Mouse (Mus musculus): ENCODE data around the gene Dab2ip. TPM values are rescaled to one million over a fixed set of nuclear protein-coding genes. Genes with fewer than 3 reads are reported as not detected.

Dab2ip gene
- polyA plus RNA-seq, 1 experiment from 2014 or later: 42.4 TPM

- H3K4me3 ChIP-seq (ENCODE audit: low read length): no peak overlapping the region
- no peaks in the 10 kb centered on the region for H3K27me3 ChIP-seq (ENCODE audit: control insufficient read depth, insufficient read depth, low read length)
- ATAC-seq (ENCODE audit: low FRiP score, low TSS enrichment): no peak
- H3K9me3 ChIP-seq (ENCODE audit: control insufficient read depth, low read length): no peaks in the 10 kb centered on the region
- H3K4me1 ChIP-seq (ENCODE audit: control insufficient read depth, insufficient read depth, low read length): peaks cover 46% of the 10 kb centered on the region
- H3K36me3 ChIP-seq (ENCODE audit: control insufficient read depth, insufficient read depth, low read length): no peaks in the 10 kb centered on the region
- no peak overlapping the region for H3K4me2 ChIP-seq (replicated peaks; ENCODE audit: low read depth, low read length)
- H3K27ac ChIP-seq (ENCODE audit: low read depth, low read length): peak overlapping the region; percentile 44; the same call in 1 of the 2 replicates
- WGBS: 40% methylated on average over 11 of the region's 11 CpGs
- no peak overlapping the region for H3K9ac ChIP-seq (ENCODE audit: low read depth, low read length)
Measured at GRCm38 (mm10) chr2:35627298-35627898, 69.3 kb downstream of the Dab2ip start.

DNA sequence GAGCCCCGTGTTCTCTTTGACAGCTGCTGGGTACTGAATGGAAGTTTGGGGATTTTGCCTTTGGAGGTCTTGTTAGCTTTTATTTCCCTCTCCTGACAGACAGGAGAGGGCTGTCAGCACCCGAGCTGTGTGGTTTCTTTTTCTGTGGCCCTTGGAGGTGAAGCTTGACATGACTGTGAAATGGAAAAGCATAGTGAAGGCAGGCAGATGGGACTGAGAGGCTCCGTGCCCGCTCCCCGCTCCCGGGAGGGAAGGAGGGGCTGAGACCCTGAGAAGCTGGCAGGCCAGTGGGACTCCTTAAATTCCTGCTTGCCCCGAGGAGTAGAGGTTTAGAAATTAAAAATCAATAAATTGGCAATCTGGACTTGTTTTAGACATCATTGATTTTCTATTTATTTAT is 70.0 kb downstream of the Dab2ip start:
- no peaks in the 10 kb centered on the region for H3K36me3 ChIP-seq (ENCODE audit: control insufficient read depth, insufficient read depth, low read length)

DNA sequence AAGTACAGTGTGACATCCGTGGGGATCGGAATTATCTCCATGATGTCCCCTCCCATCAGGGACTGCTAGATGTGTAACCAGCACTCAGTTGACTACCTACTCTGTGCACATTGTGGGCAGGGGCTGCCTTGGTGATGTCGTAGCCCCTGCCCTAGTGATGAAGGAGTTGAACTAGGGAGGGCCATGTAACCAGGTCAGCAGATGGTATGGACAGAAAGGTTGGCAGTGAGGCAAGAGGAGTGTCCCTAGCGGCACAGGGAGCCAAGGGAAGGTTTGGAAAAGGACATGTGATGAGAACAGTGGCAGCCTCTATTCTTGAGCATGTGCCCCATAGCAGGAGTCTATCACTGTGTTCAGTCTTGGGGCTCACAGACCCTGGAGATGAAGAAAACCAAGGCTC is 70.6 kb downstream of the Dab2ip start:
- Histone ChIP-seq H3K4me2 (replicated peaks; ENCODE audit: low read depth, low read length) (no peak overlapping the region), H3K9ac (ENCODE audit: low read depth, low read length) (no peak overlapping the region), H3K4me3 (ENCODE audit: low read length) (no peak overlapping the region), H3K4me1 (ENCODE audit: control insufficient read depth, insufficient read depth, low read length) (peaks cover 36% of the 10 kb centered on the region), H3K27ac (ENCODE audit: low read depth, low read length) (no peak overlapping the region), H3K9me3 (ENCODE audit: control insufficient read depth, low read length) (no peaks in the 10 kb centered on the region), H3K27me3 (ENCODE audit: control insufficient read depth, insufficient read depth, low read length) (no peaks in the 10 kb centered on the region), H3K36me3 (ENCODE audit: control insufficient read depth, insufficient read depth, low read length) (no peaks in the 10 kb centered on the region)
- 88% methylated on average over 4 of the region's 4 CpGs for WGBS
- ATAC-seq (ENCODE audit: low FRiP score, low TSS enrichment): no peak

More for the DNA sequence above, 70.0 kb downstream of the Dab2ip start:
- H3K4me3 ChIP-seq (ENCODE audit: low read length): no peak overlapping the region
- WGBS: 69% methylated on average over 7 of the region's 7 CpGs
- peaks cover 42% of the 10 kb centered on the region for H3K4me1 ChIP-seq (ENCODE audit: control insufficient read depth, insufficient read depth, low read length)
- no peak overlapping the region for H3K4me2 ChIP-seq (replicated peaks; ENCODE audit: low read depth, low read length)
- no peak for ATAC-seq (ENCODE audit: low FRiP score, low TSS enrichment)
- no peak overlapping the region for H3K9ac ChIP-seq (ENCODE audit: low read depth, low read length)
- no peak overlapping the region for H3K27ac ChIP-seq (ENCODE audit: low read depth, low read length)
- no peaks in the 10 kb centered on the region for H3K9me3 ChIP-seq (ENCODE audit: control insufficient read depth, low read length)
- H3K27me3 ChIP-seq (ENCODE audit: control insufficient read depth, insufficient read depth, low read length): no peaks in the 10 kb centered on the region

DNA sequence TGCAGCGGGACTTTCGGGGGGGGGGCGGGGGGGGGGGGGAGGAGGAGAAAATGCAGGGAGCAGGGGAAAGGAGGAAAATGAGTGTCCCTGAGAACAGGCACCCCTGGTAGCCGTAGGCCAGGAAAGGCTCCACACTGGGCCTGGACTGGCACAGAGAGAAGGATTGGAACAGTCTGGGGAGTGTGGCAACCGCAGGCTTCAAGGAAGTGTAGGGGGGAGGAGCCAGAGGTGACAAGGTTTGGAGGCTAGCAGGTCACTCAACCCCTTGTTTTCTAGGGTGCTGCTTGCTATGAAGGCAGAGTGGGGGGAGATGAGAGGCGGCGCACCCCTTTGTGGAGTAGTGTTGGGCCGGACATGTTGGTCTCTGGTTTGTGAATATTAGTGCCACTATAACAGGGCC is 71.1 kb downstream of the Dab2ip start:
- no peak for ATAC-seq (ENCODE audit: low FRiP score, low TSS enrichment)
- 92% methylated on average over 5 of the region's 8 CpGs for WGBS

DNA sequence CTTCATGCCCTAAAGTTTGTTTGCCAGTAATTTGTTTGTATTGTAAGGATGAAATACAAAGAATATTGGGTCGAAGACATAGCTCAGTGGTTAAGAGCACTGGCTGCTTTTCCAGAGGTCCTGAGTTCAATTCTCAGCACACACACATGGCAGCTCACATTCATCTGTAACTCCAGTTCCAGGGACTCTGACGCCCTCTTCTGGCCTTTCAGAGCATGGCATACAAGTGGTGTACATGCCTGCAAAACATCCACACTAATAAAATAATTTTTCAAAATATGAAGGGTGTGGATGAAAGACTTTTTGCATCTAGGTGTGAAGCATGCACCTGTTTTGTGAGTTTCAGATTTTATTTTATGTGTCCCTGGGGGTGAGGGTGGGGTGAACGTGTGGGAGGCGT is 75.3 kb downstream of the Dab2ip start:
- no peaks in the 10 kb centered on the region for H3K9me3 ChIP-seq (ENCODE audit: control insufficient read depth, low read length)
- H3K27ac ChIP-seq (ENCODE audit: low read depth, low read length): no peak overlapping the region
- ATAC-seq (ENCODE audit: low FRiP score, low TSS enrichment): no peak
- H3K27me3 ChIP-seq (ENCODE audit: control insufficient read depth, insufficient read depth, low read length): no peaks in the 10 kb centered on the region
- no peak overlapping the region for H3K9ac ChIP-seq (ENCODE audit: low read depth, low read length)
- H3K36me3 ChIP-seq (ENCODE audit: control insufficient read depth, insufficient read depth, low read length): peaks cover 2% of the 10 kb centered on the region; the same call in 1 of the 2 replicates
- no peak overlapping the region for H3K4me2 ChIP-seq (replicated peaks; ENCODE audit: low read depth, low read length)
- 76% methylated on average over 4 of the region's 4 CpGs for WGBS
- no peaks in the 10 kb centered on the region for H3K4me1 ChIP-seq (ENCODE audit: control insufficient read depth, insufficient read depth, low read length)
- H3K4me3 ChIP-seq (ENCODE audit: low read length): no peak overlapping the region

More for the DNA sequence above, 71.1 kb downstream of the Dab2ip start:
- peaks cover 32% of the 10 kb centered on the region for H3K4me1 ChIP-seq (ENCODE audit: control insufficient read depth, insufficient read depth, low read length)
- H3K36me3 ChIP-seq (ENCODE audit: control insufficient read depth, insufficient read depth, low read length): no peaks in the 10 kb centered on the region
- H3K27me3 ChIP-seq (ENCODE audit: control insufficient read depth, insufficient read depth, low read length): no peaks in the 10 kb centered on the region
- no peak overlapping the region for H3K4me3 ChIP-seq (ENCODE audit: low read length)
- no peak overlapping the region for H3K9ac ChIP-seq (ENCODE audit: low read depth, low read length)
- no peak overlapping the region for H3K27ac ChIP-seq (ENCODE audit: low read depth, low read length)
- no peak overlapping the region for H3K4me2 ChIP-seq (replicated peaks; ENCODE audit: low read depth, low read length)
- no peaks in the 10 kb centered on the region for H3K9me3 ChIP-seq (ENCODE audit: control insufficient read depth, low read length)

DNA sequence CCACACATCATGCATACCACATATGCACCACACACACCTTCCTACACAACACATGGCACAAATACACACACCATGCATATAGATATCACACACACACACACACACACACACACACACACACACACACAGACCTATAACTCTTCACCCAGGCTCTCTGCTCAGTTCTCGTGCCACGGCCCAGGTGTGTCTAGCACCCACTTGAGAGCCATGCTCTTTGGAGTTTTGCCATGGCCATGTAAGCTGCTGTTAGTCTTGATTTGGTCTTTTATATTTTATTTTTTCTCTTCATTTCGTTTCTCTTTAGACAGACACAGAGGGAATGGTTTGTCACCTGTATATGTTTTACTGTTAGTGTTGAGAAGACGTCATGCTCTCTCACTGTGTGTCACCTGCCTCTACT is 76.9 kb downstream of the Dab2ip start:
- Histone ChIP-seq H3K4me3 (ENCODE audit: low read length) (no peak overlapping the region), H3K27me3 (ENCODE audit: control insufficient read depth, insufficient read depth, low read length) (no peaks in the 10 kb centered on the region), H3K4me2 (replicated peaks; ENCODE audit: low read depth, low read length) (no peak overlapping the region), H3K4me1 (ENCODE audit: control insufficient read depth, insufficient read depth, low read length) (no peaks in the 10 kb centered on the region), H3K9me3 (ENCODE audit: control insufficient read depth, low read length) (no peaks in the 10 kb centered on the region), H3K36me3 (ENCODE audit: control insufficient read depth, insufficient read depth, low read length) (peaks cover 2% of the 10 kb centered on the region; the same call in 1 of the 2 replicates), H3K9ac (ENCODE audit: low read depth, low read length) (no peak overlapping the region), H3K27ac (ENCODE audit: low read depth, low read length) (no peak overlapping the region)
- no peak for ATAC-seq (ENCODE audit: low FRiP score, low TSS enrichment)
- WGBS: 93% methylated on average over 4 of the region's 4 CpGs

DNA sequence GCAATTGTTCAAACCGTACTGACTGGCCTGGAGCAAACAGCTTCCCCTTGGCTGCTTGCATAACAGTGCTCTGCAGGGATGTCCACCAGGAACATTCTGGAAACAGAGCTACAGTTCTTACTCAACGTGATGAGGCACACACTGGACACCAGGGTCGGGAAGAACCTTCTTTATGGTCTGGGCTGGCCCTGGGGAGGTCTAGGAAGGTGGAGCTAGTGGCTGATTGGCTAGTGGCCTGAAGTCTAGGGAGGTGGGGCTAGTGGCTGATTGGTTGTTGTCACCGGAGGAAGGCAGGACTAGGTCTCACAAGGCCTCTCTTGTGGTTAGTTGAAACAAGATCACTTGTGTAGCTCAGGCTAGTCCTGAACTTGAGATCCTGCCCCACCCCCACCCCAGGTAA is 77.5 kb downstream of the Dab2ip start:
- Histone ChIP-seq H3K4me1 (ENCODE audit: control insufficient read depth, insufficient read depth, low read length) (no peaks in the 10 kb centered on the region), H3K36me3 (ENCODE audit: control insufficient read depth, insufficient read depth, low read length) (peaks cover 2% of the 10 kb centered on the region; the same call in 1 of the 2 replicates), H3K9me3 (ENCODE audit: control insufficient read depth, low read length) (no peaks in the 10 kb centered on the region), H3K4me2 (replicated peaks; ENCODE audit: low read depth, low read length) (no peak overlapping the region), H3K27ac (ENCODE audit: low read depth, low read length) (no peak overlapping the region), H3K27me3 (ENCODE audit: control insufficient read depth, insufficient read depth, low read length) (no peaks in the 10 kb centered on the region), H3K9ac (ENCODE audit: low read depth, low read length) (no peak overlapping the region), H3K4me3 (ENCODE audit: low read length) (no peak overlapping the region)
- 64% methylated on average over 4 of the region's 4 CpGs for WGBS
- ATAC-seq (ENCODE audit: low FRiP score, low TSS enrichment): no peak

DNA sequence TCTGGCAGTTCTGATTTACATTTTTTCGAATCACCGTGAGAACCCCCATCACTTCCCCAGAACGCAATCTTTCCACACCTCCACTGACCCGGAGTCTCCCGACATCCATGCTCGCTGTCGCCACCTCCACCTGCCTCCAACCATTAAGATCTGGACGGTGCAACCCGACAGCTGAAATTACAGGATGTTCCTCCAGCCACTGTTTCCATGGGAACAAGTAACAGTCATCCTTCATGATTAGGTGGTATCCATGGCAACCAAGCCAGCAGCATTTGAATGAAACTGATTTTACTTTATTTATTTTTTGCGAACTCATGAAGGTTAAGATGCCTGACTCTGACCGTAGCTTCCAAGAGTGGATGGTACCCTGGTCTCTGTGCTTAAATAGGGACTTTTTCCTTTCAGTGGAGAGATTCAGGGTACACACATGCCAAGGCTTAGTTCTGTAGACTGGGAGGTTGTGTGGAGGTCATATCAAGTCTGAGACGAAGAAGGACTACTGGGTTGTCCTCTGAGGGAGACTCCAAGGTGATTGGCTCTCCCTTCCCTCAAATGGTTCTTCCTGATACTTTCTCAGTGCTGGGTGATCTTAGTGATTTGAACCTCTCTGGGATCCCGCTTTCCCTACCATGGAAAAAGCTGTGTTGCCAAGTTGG is 79.9 kb downstream of the Dab2ip start:
- H3K4me3 ChIP-seq (ENCODE audit: low read length): no peak overlapping the region
- H3K9me3 ChIP-seq (ENCODE audit: control insufficient read depth, low read length): no peaks in the 10 kb centered on the region
- no peak overlapping the region for H3K9ac ChIP-seq (ENCODE audit: low read depth, low read length)
- WGBS: 85% methylated on average over 13 of the region's 13 CpGs
- no peak overlapping the region for H3K4me2 ChIP-seq (replicated peaks; ENCODE audit: low read depth, low read length)
- peaks cover 2% of the 10 kb centered on the region; the same call in 1 of the 2 replicates for H3K36me3 ChIP-seq (ENCODE audit: control insufficient read depth, insufficient read depth, low read length)
- H3K4me1 ChIP-seq (ENCODE audit: control insufficient read depth, insufficient read depth, low read length): no peaks in the 10 kb centered on the region
- no peak overlapping the region for H3K27ac ChIP-seq (ENCODE audit: low read depth, low read length)
- H3K27me3 ChIP-seq (ENCODE audit: control insufficient read depth, insufficient read depth, low read length): no peaks in the 10 kb centered on the region
- ATAC-seq (ENCODE audit: low FRiP score, low TSS enrichment): no peak

DNA sequence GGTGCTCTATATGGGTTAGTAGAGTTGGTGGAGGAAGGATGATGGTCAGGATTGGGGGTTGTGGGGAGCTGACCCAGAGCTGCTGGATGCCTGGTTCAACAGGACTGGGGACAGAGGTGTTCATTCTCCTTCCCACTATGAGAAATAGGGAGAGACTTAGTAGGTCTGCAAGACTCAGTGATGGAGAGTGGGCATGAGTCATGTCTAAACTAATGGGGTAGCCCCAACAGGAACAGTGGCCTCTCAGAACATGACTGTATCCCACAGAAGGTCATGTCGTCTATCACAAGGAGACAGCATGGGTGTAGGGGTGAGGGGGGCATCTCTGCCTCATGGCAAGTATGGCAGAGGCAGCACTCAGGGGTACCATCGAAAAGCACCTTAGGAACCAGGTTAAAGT is 81.7 kb downstream of the Dab2ip start:
- H3K9me3 ChIP-seq (ENCODE audit: control insufficient read depth, low read length): no peaks in the 10 kb centered on the region
- H3K27me3 ChIP-seq (ENCODE audit: control insufficient read depth, insufficient read depth, low read length): no peaks in the 10 kb centered on the region
- no peak overlapping the region for H3K4me2 ChIP-seq (replicated peaks; ENCODE audit: low read depth, low read length)
- no peak for ATAC-seq (ENCODE audit: low FRiP score, low TSS enrichment)
- peaks cover 13% of the 10 kb centered on the region for H3K36me3 ChIP-seq (ENCODE audit: control insufficient read depth, insufficient read depth, low read length)
- H3K27ac ChIP-seq (ENCODE audit: low read depth, low read length): no peak overlapping the region
- H3K9ac ChIP-seq (ENCODE audit: low read depth, low read length): no peak overlapping the region
- H3K4me3 ChIP-seq (ENCODE audit: low read length): no peak overlapping the region
- no peaks in the 10 kb centered on the region for H3K4me1 ChIP-seq (ENCODE audit: control insufficient read depth, insufficient read depth, low read length)
- 80% methylated on average over 2 of the region's 2 CpGs for WGBS

Data from kidney, embryonic 14.5 days (tissue).